In the genomic region with DNA sequence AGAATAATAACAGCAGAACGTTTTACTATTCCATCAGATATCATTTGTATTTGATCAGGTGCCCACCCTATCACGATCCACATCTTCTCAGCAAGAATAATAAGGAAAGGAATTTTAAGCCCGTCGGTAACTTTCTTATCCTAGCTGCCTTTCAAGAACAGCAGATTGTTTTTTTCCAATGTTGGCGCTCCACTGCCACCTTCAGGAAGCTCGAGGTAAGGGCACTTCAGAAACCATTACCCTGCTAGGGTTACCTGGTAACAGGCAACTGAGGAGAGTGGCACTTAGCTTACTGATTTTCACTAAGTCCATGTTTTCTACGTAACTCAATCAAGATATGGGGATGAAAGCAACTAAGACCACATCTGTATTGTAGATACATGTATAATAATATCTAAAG, we compare ENCODE assay signal across 8 mouse cellular contexts.
DNase-seq lines count a peak whose midpoint lies in the region; ATAC-seq and TF ChIP-seq lines count a peak whose summit lies in the region.

No protein-coding gene starts in this region.

- H3K4me2 ChIP-seq in limb, embryonic 11.5 days (ENCODE audit: low read depth, severe bottlenecking): no peak overlapping the region
- H3K4me2 ChIP-seq in intestine, embryonic 15.5 days (replicated peaks): no peak overlapping the region

- no peak for TF ChIP-seq POLR2A in brain, embryonic 14.5 days (IDR thresholded peaks at IDR 0.05; ENCODE audit: borderline replicate concordance, extremely low read depth, insufficient read depth, insufficient read length, poor library complexity, severe bottlenecking)

- no peaks in the 10 kb centered on the region for H3K27me3 ChIP-seq in limb, embryonic 11.5 days (ENCODE audit: control insufficient read depth, insufficient read depth, low read length)
- H3K27me3 ChIP-seq in limb, embryonic 10.5 days (ENCODE audit: low read depth, poor library complexity, severe bottlenecking): no peaks in the 10 kb centered on the region
- H3K27me3 ChIP-seq in intestine, embryonic 15.5 days (replicated peaks): no peaks in the 10 kb centered on the region

- no peaks in the 10 kb centered on the region for H3K4me1 ChIP-seq in limb, embryonic 11.5 days (ENCODE audit: control insufficient read depth, insufficient read depth, low read length)
- peaks cover 29% of the 10 kb centered on the region for H3K4me1 ChIP-seq in limb, embryonic 10.5 days
- H3K4me1 ChIP-seq in intestine, embryonic 15.5 days (replicated peaks): no peaks in the 10 kb centered on the region

- DNase-seq in cerebellum, adult 18-20 months: peak; percentile 9 to 28
- DNase-seq in cerebellum, adult 8-10 months: no peak
- DNase-seq in limb, embryonic 11.5 days (ENCODE audit: low spot score): peak; percentile 63
- DNase-seq in limb, embryonic 10.5 days (ENCODE audit: low spot score): no peak
- DNase-seq in brain, embryonic 14.5 days (ENCODE audit: low read depth): peak; percentile 59
- peak; percentile 60 for DNase-seq in retina, postnatal 1 day
- no peak for DNase-seq in Muller cell, postnatal 12 days (ENCODE audit: inconsistent ontology term)

- no peak overlapping the region for H3K9ac ChIP-seq in limb, embryonic 11.5 days (ENCODE audit: low read length)
- H3K9ac ChIP-seq in intestine, embryonic 15.5 days: no peak overlapping the region

- ATAC-seq in limb, embryonic 11.5 days (ENCODE audit: insufficient number of reproducible peaks, low FRiP score, low TSS enrichment, low read depth): no peak
- ATAC-seq in intestine, embryonic 15.5 days: 0 out of 2 replicates have a peak, but pooled peaks have one; percentile 13

- H3K9me3 ChIP-seq in limb, embryonic 11.5 days (ENCODE audit: control insufficient read depth, low read length): no peaks in the 10 kb centered on the region
- no peaks in the 10 kb centered on the region for H3K9me3 ChIP-seq in limb, embryonic 10.5 days (replicated peaks)
- no peaks in the 10 kb centered on the region for H3K9me3 ChIP-seq in intestine, embryonic 15.5 days

- no peaks in the 10 kb centered on the region for H3K36me3 ChIP-seq in limb, embryonic 11.5 days (ENCODE audit: control insufficient read depth, insufficient read depth, low read length)
- H3K36me3 ChIP-seq in limb, embryonic 10.5 days: no peaks in the 10 kb centered on the region
- no peaks in the 10 kb centered on the region for H3K36me3 ChIP-seq in intestine, embryonic 15.5 days

- TF ChIP-seq CTCF in brain, embryonic 14.5 days (IDR thresholded peaks at IDR 0.05; ENCODE audit: borderline replicate concordance, extremely low read depth, insufficient read depth, insufficient read length): peak; percentile 66; the same call in 1 of the 2 replicates

- no peak overlapping the region for H3K4me3 ChIP-seq in limb, embryonic 11.5 days (ENCODE audit: low read depth, low read length)
- H3K4me3 ChIP-seq in limb, embryonic 10.5 days: no peak overlapping the region
- no peak overlapping the region for H3K4me3 ChIP-seq in intestine, embryonic 15.5 days (replicated peaks)

- no peak overlapping the region for H3K27ac ChIP-seq in limb, embryonic 11.5 days (replicated peaks; ENCODE audit: low read depth, low read length)
- H3K27ac ChIP-seq in limb, embryonic 10.5 days: no peak overlapping the region
- no peak overlapping the region for H3K27ac ChIP-seq in intestine, embryonic 15.5 days

- 40% methylated on average over 7 of the region's 7 CpGs for WGBS in limb, embryonic 11.5 days
- 37% methylated on average over 7 of the region's 7 CpGs for WGBS in limb, embryonic 10.5 days
- WGBS in intestine, embryonic 15.5 days: 33% methylated on average over 7 of the region's 7 CpGs

Comparison
In these comparisons a context has a peak if more than half of its experiments do, and no peak if none do; other contexts are left out.
1. DNase-seq: peak in cerebellum, adult 18-20 months (2 of 2), limb, embryonic 11.5 days (single experiment), brain, embryonic 14.5 days (single experiment) and retina, postnatal 1 day (single experiment); none in cerebellum, adult 8-10 months (single experiment), limb, embryonic 10.5 days (single experiment) and Muller cell, postnatal 12 days (single experiment).